Mouse (Mus musculus): ENCODE data around the gene Rxfp4.
A peak's percentile ranks its signal among the peaks of the same experiment; 100 is the strongest.

Gene Rxfp4

DNA sequence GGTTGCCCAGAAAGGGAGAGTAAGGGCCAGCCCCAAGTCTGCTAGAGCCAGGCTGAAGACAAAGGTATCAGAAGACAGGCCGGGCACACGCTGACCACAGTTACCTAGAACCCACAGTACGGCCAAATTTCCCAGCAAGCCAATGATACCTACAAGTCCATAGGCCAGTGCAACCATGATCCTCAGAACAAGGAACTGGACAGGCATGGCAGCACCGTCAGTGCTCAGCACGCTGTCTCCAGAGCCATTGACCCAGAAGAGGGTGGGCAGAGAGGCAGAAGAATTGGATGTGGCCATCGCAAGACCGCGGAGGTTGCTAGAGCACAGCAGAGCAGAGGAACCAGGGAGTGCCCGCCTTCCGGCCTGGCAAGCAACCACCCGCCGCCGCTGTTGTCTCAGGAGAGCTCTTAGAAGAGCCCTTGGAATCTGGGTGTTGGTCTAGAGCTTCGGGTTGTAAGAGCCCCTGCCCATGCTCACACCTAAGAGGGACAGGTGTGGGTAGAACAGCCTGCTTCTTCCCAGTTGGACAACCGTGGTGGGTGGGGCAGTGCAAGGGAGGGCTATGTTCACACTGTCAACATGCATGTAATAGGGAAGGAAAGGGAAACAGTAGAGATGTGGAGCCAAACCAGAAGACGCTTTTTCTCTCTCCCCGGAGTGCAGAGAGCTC is at the start of gene Rxfp4:
Gene Rxfp4 (minus strand): TSS at position 297 of the 670 bp plus-strand sequence.
- DNase-seq, result peak; percentile 56 to 79

GRCm38 (mm10) chr3:88701222-88701621 is 48.3 kb upstream of the Rxfp4 start:
- DNase-seq, result no peak

- no peak for DNase-seq
Observed at GRCm38 (mm10) chr3:88700247-88700646, 47.3 kb upstream of the Rxfp4 start.

- DNase-seq, result no peak
Observed at GRCm38 (mm10) chr3:88698834-88699233, 45.9 kb upstream of the Rxfp4 start.

GRCm38 (mm10) chr3:88698051-88698450 is 45.1 kb upstream of the Rxfp4 start:
- DNase-seq, result no peak

GRCm38 (mm10) chr3:88695545-88695944 is 42.6 kb upstream of the Rxfp4 start:
- no peak for DNase-seq

DNA sequence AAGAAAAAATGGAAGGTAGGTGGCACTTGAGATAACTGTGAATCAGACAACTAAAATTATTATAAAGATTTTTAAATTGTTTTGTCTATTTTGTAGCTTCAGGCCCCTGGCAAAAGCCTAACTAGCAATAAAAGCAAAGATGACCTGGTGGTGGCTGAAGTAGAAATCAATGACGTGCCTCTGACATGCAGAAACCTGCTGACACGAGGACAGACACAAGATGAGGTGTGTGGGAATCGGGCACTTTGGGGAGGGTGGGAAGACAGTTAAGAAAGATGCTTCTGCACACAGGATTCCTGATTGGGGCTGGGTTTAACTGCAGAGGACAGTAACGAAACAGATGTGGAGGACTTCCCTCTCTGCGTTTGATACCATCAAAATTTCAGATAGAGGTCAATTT is 36.1 kb upstream of the Rxfp4 start:
- no peak for DNase-seq

DNA sequence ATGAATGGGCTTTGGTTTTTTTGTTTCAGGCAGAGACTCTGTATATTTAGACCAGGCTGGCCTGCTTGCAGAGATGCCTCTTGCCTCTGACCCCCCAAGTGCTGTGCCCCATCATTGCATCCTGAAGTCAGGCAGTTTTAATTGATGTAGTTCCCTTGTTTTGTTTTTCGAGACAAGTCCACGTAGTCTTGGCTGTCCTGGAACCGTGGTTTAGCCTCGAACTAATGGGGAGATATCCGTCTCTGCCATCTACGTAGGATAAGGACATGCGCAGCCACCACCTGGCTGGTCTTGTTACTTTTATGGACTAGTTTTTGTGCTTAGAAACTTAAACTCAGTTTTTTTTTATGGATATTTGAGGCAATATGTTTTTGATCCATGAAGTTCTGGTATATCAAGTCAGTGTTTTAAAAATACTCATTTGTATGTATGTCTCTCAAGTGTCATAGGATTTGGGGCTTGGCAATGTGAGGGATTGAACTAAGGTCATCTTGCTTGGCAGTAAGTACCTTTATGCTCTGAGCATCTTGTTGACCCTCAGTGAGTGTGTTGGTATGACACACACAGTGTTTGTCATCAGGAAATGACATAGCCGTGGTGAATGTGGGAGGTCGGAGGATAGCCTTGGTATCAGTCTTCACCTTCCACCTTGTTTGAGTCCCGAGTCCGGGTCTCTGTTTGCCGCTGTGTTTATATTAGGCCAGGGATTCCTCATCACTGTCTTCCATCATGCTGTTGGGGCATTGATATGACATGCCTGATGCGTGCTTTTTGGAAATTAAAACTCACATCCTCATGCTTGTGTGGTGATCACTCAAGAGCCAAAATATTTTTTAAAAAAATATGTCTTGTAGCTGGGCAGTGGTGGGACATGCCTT is 34.0 kb upstream of the Rxfp4 start:
- DNase-seq, result no peak

DNA sequence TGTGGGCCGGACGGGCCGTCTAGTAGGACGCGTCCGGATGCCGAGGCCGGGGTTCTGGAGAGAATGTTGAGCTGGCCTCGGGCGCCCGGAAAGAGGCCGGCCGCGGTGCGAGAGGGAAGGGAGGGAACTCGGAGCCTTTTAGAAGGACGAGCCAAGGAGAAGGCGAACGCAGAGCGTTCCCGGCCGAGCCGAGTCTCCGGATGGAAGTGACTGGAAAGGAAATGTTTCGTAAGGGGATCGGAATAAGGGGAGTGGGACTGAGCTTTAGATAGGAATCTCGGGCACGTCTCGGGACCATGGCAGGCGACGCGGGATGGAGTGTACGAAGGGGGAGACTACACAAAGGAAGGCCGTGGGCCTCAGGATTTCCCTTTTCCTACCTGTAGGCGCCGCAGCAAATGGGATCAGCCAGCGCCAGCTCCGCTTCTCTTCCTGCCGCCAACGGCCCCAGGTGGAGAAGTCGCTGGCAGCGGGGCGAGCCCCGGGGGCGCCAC is 33.1 kb upstream of the Rxfp4 start:
- peak in 1 of 2 experiments; percentile 65 for DNase-seq

DNA sequence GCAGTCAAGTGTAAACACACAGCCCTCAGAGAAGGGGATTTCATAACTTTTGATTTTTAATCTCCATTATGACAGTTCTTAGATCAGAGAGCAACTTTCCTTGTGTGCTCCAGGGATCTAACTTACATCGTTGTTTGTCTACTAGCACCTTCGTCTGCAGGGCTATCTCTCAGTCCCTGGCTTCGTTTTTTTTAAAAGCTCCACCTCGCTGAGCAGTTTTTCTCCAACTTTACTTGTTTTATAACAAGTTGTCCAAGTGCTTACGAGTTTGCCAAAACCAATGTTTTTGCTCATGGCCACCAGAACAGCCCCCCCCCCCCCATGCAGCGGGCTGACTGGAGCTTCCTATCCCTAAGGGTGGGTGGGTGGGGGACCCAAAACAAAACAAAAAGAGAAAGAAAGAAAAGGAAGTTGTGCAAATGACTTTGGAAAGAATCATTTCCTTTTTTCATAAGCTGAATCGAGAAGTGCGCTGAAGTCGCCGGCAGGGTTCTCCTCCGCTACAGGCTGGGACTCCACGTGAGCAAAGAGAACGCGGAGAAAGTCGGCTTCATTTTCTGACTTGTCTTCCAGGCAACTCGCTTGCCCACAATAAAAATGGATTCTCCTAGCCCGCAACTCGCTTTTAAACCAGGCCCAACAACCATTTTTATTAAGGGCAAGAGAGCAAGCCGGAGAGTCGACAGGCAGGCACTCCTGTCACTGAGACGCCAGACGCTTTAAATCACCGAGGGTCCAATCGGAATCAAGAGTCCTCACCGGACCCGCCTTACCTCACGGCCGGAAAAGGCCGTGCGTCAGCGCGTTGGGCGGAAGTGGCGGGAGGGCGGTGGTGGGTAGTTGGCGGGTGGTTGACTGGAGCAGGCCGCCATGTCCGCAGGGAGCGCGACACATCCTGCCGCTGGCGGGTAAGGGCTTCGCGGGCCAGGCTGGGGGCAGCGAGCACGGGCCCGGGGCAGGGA is 32.3 kb upstream of the Rxfp4 start, which contains the start of gene Khdc4:
Gene Khdc4 (plus strand): TSS at position 824 of the 962 bp plus-strand sequence.
- DNase-seq, result peak; percentile 97 to 99

- DNase-seq, result no peak
Observed at GRCm38 (mm10) chr3:88684236-88684979, 31.5 kb upstream of the Rxfp4 start.

GRCm38 (mm10) chr3:88683814-88684213 is 30.9 kb upstream of the Rxfp4 start:
- DNase-seq, result no peak

- DNase-seq, result peak; percentile 73 to 81
Observed at GRCm38 (mm10) chr3:88677399-88677798, 24.5 kb upstream of the Rxfp4 start.

GRCm38 (mm10) chr3:88664095-88664494 is 11.2 kb upstream of the Rxfp4 start:
- DNase-seq, result no peak

- DNase-seq, result peak in 1 of 2 experiments; percentile 19
Observed at GRCm38 (mm10) chr3:88659798-88660197, 6.9 kb upstream of the Rxfp4 start.

GRCm38 (mm10) chr3:88658441-88659127 is 5.6 kb upstream of the Rxfp4 start:
- no peak for DNase-seq

- DNase-seq, result no peak
Observed at GRCm38 (mm10) chr3:88655619-88656018, 2.7 kb upstream of the Rxfp4 start.

- no peak for DNase-seq
Observed at GRCm38 (mm10) chr3:88654621-88655020, 1.7 kb upstream of the Rxfp4 start.

- DNase-seq, result no peak
Observed at GRCm38 (mm10) chr3:88653516-88654370, 801 bp upstream of the Rxfp4 start.

Data from lung, postnatal 4 days (tissue).